Mouse (Mus musculus) retina, adult 2 months (tissue): ENCODE measurements around the gene Lrrc61.

Experiments used
- DNase-seq: peaks from one replicate; pipeline ENCODE4 v3.0.0-alpha.2; 2012; ENCODE audit warnings: low read depth, low spot score

Gene Lrrc61

GRCm38 (mm10) chr6:48591871-48592270, 37.3 kb downstream of the Lrrc61 start:
- no peak for DNase-seq

- DNase-seq: peak; percentile 87
Measured at GRCm38 (mm10) chr6:48593158-48594042, 38.8 kb downstream of the Lrrc61 start, which contains the start of the genes Repin1 and Gm44965. TSS of gene Repin1 (plus strand) at chr6:48593883. TSS of gene Gm44965 (plus strand) at chr6:48593941.

DNA sequence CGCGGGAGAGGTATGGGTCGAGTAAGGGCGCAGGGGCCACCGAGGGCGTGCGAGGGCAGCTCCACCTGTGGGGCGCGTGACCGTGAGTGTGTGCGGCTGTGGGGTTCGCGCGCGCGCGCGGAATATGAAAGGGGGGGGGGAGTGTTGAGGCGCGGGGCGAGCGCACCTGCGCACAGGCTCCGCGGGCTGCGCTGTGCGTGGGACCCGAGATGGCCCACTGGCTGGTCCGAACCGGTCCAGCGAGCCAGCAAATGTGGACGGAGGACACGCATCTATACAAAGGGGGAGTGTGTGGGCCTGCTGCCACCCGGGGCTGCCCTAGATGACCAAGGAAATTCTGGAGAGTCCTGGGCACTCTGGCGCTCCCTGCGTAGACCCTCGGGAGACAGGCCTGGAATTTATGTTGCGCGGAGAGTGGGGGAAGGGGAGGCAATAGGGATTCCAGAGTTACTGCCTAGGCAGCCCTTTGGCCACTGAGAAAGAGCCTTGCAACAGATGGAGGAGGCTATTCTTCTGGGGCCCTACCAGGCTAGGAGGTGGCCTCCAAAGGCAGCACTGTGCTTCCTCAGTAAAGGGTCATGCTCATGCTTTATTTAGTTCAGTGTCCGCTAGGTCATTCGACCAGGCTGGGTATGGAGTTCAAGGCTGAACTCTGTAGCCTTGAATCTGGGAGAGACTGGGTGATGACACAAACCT, 39.6 kb downstream of the Lrrc61 start:
- no peak for DNase-seq

GRCm38 (mm10) chr6:48595278-48595677, 40.7 kb downstream of the Lrrc61 start:
- no peak for DNase-seq

- DNase-seq: no peak
Measured at GRCm38 (mm10) chr6:48596545-48597232, 42.1 kb downstream of the Lrrc61 start.

DNA sequence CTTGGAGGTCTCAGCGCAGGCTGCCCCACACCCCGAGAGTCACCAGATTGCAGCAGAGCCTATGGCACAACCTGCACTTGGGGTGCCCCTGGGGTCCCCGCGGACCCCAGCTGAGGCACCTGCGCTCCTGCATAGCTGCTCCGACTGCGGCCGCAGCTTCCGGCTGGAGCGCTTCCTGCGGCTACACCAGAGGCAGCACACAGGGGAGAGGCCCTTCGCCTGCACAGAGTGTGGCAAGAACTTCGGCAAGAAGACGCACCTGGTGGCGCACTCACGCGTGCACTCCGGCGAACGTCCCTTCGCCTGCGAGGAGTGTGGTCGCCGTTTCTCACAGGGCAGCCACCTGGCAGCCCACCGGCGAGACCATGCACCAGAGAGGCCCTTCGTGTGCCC, 42.6 kb downstream of the Lrrc61 start:
- no peak for DNase-seq

GRCm38 (mm10) chr6:48600594-48600993, 46.0 kb downstream of the Lrrc61 start:
- DNase-seq: no peak

DNA sequence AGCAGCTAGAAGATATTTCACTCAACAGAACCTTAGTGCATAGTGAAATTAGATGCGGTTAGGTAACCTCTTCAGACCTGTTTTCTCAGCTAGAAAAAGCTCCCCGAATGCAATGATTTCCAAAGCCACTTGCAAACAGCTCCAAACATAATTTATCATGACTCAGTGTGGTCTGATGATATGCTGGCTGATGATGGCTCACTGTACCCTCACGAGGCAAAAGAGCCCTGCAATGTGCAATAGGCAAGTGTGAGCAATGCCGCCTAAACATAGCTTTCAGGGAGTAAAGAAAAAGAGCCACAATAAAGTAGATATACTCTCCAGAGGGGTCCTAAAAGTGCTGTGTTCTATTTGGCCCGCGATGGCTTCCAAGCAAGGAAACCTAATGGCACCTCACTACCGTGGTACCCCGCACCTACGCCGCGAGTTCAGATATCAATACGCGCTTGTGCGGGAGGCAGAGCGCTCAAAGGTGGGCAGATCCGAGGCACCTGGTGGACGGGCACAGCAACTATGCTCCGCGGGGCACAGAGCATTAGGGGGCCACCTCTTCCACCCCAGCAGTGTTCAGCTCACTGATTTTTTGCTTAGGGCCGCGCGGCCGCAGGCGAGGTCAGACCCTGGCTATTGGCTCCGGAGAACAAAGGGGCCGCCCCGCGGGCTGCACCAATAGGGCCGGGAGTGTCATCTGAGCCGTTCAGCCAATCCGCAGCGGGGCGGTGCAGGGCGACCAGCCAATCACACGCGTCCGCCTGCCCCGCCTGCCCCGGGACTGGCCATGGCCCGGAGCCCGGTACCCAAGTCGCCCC, 46.9 kb downstream of the Lrrc61 start, which contains the start of gene Zfp775:
TSS of gene Zfp775 (plus strand) at position 793 of the 809 bp plus-strand sequence.
- DNase-seq: peak; percentile 80

DNA sequence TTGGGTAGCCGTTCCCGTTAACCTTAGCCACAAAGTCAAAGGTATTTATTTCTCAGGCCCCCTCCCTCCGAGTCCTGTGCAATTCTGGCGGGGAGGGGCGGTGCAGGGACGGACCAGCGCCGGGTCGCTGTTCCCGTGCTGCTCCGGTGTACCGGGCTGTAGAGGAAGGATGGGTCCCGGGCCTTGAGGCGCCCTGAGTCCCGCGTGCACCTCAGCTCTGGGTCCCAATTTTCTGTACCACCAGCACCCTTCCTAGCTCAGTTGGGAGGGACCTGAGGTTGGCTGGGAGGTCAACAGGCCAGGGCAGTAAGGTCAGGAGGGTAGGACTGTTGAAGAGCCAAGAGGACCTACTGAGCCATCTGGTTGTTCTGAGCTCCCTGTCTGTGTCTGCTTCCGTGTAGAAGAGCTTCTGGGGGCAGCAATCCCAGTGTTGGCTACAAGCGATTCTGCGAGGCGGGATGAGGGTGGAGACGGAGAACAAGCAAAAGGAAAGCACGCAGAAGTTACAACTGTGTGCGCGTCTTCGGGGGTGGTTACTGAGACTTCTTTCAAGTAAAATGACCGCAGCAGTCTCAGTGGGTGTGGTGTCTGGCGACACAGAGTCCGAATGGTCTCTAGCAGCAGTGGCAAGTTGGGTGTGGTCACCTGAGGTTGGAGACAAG, 47.6 kb downstream of the Lrrc61 start:
- no peak for DNase-seq

GRCm38 (mm10) chr6:48608124-48608523, 53.5 kb downstream of the Lrrc61 start:
- DNase-seq: no peak

GRCm38 (mm10) chr6:48609512-48609911, 54.9 kb downstream of the Lrrc61 start:
- no peak for DNase-seq

DNA sequence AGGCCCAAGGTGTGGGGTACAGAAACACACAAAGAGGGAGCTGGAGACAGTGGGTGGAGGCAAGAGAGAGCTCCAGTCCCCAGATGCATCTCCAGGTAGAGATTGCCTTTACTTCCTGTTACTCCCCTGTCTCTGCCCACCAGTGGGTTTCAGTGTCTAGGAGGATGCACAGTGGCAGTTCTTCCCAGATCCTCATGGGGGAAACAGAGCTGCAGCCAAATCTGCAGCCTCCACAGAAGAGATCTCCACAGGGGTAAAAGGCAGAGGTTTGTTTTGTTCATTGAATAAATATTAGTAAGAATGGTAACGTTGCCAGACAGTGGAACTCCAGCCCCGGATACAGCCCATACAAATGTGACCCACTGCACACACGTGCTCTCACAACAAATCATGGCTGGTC, 56.1 kb downstream of the Lrrc61 start:
- DNase-seq: no peak

DNA sequence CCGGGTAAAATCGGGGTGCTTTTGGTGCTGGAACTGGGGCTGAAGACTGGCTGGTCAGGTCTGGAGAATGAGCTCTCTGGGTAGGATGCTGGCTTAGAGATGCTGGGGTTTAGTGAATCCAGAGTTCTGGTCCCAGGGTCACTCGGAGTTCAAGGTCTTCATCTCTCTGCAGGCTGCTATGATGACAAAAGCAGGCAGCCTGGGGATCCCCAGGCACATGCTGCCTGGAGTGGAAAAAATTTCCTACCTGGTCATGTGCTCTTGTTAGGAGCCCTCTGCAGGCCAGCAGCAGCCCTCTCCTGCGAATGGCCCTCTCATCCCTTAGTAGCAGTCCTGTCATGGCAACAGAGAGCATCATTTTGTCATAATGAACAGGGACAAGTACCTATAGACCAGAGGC, 58.9 kb downstream of the Lrrc61 start:
- no peak for DNase-seq

GRCm38 (mm10) chr6:48614756-48615155, 60.2 kb downstream of the Lrrc61 start:
- no peak for DNase-seq

DNA sequence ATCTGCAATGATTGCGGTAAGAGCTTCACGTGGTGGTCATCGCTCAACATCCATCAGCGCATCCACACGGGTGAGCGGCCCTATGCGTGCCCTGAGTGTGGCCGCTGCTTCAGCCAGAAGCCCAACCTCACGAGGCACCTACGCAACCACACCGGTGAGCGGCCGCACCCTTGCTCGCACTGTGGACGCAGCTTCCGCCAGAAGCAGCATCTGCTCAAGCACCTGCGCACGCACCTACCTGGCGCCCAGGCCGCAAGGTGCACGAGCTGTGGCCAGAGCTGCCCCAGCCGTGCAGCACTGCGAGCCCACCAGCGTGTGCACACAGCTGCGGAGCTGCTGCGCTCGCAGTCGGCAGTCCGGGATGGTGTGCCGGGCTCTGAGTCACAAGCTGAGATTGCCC, 65.4 kb downstream of the Lrrc61 start:
- no peak for DNase-seq
